Mouse (Mus musculus) heart, postnatal 25 days (tissue): ENCODE results near the gene Rcsd1. TPM values are rescaled to one million over a fixed set of nuclear protein-coding genes. Genes with fewer than 3 reads are reported as not detected.

Experiments
- DNase-seq: peaks from one replicate; pipeline ENCODE4 v3.0.0; 2022; ENCODE audit warnings: low spot score
- intact Hi-C: fragments of 180-260 bp; cut with DNase I; formaldehyde crosslinking; loops from one replicate; pipeline ENCODE4 v1.15.1; 2025
- total RNA-seq, 2 experiments: library from RNA; stranded (reverse); gene quantifications; 2 replicates each; pipeline ENCODE4 v1.2.3; 2021

The Rcsd1 gene
- total RNA-seq, 2 experiments from 2014 or later, result 79.6 to 81.5 TPM

DNA sequence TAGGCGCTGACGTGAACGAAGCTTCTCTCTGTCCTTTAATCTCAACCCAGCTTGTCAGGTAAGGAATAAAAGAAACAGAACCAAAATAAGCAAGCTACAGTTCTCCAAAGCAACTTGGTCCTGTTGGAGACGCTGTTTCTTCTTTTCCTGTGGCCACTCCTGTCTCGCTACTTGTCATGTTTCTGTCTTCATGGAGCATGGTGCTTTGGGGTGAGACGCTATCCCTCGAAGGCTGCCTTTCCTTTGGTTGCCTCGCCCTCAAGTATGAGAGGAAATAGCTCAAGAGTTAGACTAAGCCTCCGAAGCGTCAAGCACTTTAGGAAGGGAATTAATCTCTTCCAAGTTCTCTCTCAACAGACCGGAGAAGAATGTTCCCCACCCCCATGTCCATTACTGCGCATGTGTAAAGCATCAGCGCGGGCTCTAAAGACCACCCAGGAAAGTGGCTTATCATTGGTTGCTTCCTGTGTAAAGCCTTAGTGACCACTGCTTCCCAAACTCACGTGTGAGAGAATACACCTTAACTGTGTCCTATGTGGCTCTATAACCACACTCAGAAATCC lies 9.1 kb upstream of the Rcsd1 start:
- intact Hi-C loops, result no loop called here
- no peak for DNase-seq

DNA sequence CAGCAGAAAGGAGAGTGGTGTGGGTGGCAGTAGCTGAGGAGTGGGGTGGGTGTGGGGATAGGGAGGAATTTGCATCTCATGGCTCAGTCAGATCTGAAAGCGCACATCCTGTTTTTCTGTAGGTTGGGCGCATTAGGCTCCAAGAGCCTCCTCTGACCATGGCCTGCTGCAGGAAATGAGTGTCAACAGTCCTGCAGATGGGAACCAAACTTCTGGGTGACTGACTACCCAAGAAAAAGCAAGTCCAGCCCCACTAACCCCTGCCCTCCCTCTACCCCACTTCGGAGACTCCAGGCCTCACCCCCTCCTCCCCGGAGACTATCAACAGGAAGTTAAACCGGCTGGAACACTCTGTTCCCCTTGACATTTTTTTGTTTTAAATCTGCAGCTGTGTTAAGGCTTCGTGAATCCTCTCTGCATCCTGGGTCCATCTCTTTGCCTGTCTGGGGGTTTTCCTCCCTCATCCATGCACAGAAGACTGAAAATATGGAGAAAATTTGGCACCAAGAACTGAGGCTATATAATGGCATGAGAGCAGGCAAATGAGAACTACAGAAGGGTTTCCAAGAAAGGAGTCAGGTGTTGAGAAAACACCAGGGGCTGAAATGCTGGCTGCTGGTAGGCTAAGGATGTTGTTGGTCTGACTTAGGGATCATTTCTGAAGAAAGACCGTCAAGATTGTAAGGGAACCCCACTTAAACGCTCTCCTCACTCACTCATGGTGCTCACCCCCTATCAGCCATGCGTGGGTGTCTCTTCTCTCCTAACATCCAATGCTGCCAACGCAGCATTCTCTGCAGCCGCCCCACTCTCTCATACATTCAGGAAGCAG lies 8.4 kb upstream of the Rcsd1 start:
- intact Hi-C loops, result no loop called here
- DNase-seq, result peak; percentile 84

DNA sequence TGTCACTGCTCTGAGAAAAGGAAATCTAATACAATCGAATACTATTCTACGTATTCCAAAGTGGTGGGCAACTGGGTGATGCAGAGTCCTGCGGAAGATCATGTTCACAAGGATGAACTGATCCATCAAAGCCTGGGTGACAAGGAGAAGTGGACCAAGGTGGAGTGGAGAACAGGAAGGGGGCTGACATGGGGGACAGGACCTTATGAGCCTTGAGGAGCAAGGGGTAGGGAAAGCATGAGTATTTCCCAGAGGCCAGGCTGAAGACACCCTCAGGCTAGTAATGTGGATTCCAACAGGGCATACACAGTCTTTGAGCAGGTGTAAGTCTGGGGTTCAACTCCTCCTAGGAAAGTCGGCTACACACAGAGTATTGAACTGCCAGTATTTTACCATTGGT lies 6.9 kb upstream of the Rcsd1 start:
- intact Hi-C loops, result no loop called here
- no peak for DNase-seq

DNA sequence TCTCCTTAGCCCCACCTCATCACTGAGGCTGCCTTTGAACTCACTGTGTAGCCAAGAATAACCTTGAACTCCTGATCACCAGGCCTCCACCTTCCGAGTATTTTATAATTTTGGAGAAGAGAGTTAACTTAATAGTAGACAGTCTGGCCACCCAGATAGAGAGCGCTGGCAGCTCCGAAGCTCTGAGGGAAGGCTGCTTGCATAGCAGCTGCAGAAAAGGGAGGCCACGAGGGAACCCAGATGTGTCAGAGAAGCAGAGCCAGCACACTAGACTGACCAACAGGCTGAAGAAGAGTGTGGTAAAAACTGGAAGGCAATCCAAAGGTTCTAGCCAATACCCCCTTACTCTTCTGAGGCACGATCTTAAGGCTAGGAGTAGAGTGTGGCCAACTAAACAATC lies 4.2 kb upstream of the Rcsd1 start:
- intact Hi-C loops, result no loop called here

DNA sequence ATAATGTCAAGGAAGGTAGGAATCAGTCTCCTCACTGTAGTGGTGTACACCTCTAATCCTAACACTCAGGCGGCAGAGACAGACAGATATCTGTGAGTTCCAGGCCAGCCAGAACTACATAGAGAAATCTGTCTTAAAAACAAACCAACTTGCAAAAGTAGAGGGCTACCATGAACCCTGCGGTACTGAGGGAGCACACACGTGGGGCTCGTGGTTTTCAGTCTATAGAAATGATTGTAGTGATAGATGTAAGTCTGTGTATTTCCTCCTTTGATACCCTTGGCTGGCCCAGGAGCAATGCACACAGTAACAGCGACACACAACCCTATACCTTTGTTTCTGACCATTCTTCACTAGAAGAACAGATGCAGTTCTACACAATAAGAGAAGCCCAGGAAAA lies 2.4 kb upstream of the Rcsd1 start:
- intact Hi-C loops, result no loop called here

More for the DNA sequence above, 4.2 kb upstream of the Rcsd1 start:
- no peak for DNase-seq

DNA sequence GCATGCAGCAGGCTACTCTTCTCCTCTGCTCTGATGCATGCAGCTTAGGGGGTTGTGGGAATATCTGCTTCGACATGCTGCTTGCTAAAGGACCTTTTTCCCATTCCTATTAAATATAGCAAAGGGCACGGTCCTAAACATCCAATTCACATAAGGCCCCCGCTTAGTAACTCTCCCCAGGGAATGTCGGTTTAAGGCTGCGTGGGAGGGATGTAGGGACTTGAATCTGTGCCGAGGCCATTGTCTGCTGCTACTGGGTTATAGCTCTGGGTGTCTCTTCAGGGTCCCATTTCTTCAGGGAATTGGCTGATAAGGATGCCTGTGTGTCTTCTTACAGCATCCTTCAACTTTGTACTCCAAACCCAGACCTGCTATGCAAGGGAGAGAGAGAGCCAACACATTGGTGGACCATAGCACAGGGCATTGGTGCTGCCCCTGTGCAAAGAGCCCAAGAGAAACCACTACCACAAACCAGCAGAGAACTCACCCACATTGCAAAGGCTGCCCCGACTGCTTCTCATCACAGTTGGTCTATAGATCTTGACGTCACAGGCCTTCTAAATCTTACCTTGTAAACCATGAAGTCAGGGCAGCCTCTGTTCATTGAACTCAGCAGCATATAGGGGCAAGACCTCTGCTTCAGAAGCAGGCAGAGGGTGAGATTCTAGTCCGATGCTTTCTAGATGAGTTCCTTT lies 724 bp downstream of the Rcsd1 start:
- intact Hi-C loops, result loop anchor here (2.0 kb wide), 1 partner anchor 48 kb away; no protein-coding TSS in a partner anchor
- no peak for DNase-seq

More for the DNA sequence above, 2.4 kb upstream of the Rcsd1 start:
- no peak for DNase-seq

DNA sequence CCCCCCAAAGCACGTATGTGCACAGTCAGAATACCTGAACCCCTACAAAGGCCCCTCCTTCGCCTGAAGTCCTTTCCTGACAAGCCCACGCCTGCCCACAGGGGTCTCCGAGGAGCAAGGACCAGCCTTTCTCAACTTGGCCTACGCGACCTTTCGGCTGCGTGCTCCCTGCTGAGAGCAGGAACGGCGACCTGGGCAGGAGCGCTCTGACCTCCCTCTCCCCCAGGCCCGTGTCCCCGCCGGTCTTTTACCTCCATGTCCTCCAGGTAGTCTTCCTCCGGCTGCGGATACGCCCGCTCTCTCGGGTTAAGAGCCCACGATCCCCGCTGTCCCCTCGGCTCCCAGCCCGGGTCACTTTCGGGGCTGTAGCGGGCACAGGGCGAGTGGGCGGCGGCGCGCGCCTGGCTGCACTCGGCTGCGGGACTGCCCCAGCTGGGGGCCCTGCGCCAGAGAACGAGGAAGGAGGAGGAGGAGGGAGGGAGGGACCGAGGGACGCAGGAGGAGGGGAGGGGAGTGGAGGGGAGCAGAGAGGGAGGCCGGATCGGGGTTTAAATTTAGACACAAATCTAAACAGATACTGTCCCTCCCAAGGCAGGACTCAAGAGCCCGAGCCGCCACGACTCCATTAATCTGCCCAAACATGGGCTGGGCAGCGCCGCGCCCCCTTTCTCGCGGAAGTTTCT lies 1.8 kb downstream of the Rcsd1 start:
- intact Hi-C loops, result loop anchor here (2.0 kb wide), 2 partner anchors 15 to 47 kb away; no protein-coding TSS in a partner anchor
- peak; percentile 78 for DNase-seq

DNA sequence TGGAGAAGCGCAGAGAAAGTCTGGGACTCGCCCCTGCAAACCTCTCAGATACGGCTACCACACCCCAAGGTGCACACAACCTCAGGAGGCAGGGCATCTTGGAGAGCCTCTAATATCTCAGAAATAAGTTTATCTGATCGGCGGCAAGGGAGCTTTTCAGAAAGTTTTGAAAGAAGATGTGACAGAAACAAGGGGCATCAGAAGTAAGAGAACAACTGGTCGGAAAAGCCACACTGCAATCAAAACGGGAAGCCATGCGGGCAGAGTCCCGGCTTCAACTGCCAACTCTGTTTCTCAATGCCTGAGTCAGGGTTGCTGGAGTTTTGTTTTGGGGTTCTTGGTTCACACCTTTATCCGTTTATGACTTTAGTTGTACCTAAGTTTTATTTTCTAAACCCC lies 2.3 kb downstream of the Rcsd1 start:
- no peak for DNase-seq
- intact Hi-C loops, result loop anchor here (2.0 kb wide), 1 partner anchor 14 kb away; no protein-coding TSS in a partner anchor

DNA sequence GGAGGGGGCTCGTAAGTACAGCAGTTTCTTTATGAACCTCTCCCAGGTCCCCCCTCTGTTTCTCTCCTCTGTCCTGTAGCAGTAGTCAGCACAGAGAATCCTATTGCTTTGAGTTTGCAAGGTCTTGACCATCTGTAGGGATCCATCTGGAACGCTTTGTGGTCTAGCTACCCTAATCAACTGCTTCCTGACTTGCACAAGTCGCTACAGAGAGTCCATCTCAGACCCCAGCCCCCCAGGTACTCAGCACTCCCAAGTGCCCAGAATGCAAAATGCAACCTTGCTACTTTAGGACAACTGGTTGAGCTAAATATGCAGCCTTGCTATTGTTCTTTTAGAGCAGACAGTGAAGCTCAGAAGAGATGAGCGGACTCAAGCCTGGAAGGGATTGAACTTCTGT lies 3.1 kb downstream of the Rcsd1 start:
- no peak for DNase-seq

DNA sequence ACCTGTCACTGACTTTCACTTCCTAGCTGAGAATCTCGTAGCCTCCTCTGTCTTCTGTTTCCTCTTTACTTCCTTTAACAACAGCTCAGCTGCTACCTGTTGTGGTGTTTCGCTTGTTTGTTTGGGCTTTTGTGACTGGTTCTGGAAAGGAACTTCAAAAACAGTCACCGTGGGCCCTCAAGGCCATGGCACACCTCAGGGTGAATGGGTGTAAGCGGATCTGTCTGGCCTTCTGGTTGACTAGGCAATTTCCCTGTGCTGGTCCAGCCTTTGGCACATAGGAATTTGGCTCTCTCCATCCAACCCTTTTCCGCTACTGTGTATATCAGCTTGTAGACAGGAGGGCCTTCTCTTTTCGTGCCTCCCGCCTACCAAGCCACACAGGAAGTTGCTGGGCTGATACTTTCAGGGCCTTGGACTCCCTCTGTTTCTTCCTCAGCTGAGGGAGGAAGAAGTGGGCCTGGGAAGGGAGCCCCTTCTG lies 3.6 kb downstream of the Rcsd1 start:
- no peak for DNase-seq
- intact Hi-C loops, result loop anchor here (2.0 kb wide), 1 partner anchor 13 kb away; no protein-coding TSS in a partner anchor

More for the DNA sequence above, 3.1 kb downstream of the Rcsd1 start:
- intact Hi-C loops, result loop anchor here (2.0 kb wide), 1 partner anchor 14 kb away; no protein-coding TSS in a partner anchor

DNA sequence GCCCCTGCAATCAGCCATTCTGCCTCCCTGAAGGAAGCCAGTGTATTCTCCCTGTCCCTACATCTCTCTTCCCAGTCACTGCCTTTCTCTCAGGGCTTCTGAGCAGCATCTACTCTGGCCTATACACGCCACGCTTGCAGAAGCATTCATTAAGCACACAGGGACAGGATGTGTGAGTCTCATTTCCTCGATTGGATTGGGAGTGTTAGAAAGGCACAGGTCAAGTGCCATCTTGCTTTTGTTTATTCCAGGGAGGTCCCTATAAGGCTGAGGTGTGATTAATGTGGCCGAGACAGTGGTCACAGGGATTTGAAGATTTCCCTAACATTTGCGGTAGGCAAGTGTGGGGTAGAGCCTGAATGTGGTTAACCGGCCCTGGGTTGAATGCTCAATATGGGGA lies 4.2 kb downstream of the Rcsd1 start:
- intact Hi-C loops, result no loop called here
- DNase-seq, result no peak

DNA sequence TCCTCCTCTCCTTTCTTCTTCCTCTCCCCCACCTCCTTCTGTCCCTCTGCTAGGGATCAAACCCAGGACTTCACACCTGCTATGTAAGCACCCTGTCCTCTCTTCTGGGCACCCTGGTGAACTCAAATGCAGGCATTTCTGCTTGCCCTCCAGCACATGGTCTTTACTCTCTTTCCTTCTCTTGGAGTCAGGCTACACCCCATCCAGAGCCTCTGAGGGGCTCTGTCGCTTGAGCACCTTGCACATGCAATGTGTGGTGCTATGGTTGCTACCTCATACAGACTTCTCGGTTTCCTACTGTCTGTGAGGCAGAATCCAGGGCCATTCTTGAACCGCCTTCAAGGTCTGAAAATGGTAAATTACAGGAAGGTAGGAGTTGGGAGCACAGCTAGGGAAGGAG lies 4.7 kb downstream of the Rcsd1 start:
- no peak for DNase-seq
- intact Hi-C loops, result no loop called here

DNA sequence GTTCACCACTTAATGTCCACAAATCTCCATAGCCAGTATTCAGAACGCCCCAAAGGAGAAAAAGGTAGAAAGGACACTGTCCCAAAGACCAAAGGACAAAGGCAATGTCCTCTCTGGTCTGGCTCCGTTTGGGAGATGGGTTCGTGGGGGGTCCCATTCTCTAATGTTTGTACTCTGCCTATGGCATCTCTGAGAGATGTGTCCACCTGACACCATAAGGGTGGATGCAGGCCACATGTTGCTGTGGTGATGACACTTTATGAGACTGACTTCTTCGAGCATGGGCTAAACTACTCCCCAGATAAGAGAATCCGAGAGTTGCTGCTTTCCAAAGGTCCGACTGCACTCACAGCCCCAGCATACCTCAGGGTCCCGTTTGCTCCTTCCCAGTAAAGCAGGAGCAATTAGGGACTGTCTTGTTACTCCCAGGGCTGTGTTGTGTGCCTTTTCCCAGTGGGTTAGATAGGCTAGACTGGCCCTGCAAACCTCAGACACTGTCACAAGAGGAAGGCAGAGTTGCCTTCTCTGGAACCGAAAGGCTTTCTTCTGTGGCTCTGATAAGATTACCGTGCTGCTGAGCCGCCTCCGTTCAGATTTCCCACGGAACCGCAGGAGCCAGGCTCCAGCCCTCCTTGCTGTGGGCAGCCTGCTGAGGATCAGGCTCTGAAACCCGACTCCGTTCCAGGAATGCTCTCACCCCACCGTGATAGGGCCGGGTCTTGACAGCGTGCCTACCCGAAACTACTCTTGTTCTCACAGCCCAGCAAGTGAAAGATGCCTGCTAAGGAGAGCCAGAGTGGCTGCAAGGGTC lies 7.1 kb downstream of the Rcsd1 start:
- intact Hi-C loops, result no loop called here
- DNase-seq, result no peak

DNA sequence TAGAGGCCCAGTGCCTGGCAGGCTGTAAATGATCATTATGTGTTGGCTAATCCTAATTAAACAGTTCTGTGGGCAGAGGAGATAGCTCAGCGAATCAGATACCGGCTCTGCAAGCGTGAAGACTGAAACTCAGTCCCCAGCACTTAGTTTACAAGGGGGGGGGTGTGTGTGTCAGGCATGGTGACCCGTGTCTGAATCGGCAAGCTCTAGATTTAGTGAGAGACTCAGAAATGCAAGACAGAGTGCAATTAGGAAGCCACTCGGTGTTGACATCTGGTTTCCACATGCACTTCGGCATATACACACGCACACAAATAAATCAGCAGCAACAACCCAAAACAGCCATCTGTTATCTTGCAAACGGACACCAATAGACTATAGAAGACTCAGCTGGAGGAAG lies 8.0 kb downstream of the Rcsd1 start:
- DNase-seq, result no peak
- intact Hi-C loops, result no loop called here

DNA sequence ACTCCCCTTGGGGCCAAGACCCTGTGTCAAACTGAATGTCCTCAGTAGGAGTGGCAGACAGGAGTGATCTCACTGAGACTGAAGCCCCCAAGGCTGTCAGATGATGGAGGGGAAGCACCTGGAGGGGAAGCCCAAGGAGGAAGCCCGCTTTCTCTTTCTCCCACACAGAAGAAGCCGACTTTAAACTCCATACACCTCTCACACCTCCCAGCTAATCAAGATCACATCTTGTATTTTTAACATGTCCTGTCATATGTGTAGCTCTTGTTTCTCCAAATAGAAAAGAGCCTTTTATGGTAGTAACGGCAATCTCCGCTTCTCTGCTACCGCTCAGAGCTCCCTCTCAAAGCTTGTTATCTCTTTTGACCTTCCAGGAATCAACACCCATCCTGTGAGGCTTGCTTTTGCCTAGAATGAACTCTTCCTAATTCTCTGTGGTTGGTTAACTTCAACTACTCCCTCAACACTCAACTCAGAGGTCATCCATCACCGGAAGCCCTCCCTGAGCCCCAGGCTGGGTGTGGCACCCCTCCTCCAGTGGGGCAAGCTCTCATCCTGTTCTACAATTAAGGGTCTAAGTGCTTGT lies 8.5 kb downstream of the Rcsd1 start:
- no peak for DNase-seq
- intact Hi-C loops, result no loop called here

DNA sequence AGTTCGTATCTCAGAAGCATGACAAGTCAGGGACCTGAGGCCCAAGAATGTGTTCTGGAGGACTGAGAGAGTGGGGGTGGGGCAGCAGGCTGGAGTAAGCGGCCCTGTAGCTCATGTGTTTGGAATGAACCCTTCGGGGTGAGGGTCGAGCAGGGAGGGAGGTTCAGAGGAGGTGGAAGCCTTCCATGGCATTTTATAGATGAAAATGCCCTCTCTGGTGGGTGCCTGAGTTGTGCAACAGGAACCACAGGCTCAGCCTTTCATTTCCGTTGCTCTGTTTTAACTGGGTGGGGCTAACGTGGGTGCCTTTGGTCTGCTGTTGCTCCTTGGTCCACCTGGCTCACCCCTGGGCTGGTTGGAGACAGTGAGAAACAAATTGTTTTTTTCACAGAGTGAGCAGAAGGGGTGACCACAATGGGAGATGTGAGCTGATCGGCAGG lies 9.2 kb downstream of the Rcsd1 start:
- intact Hi-C loops, result no loop called here
- DNase-seq, result no peak

DNA sequence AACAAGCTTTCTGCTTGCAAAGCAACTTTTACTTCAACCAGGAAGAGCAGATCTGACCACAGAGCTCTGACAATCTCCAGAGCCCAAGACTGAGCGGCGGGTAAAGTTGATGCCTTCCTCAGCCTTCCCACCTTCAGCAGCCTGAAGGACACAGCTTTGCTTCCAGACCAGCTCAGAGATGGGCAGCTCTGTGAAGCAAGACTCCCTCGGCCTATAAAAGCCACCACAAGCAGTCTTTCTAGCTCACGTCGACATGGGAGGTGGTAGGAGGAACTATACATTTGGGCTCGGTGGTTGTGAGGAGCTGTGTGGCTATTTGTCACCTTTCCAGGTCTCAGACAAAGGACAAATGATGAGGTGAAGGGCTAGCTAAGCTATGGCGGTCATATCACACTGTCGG lies 11.9 kb downstream of the Rcsd1 start:
- intact Hi-C loops, result no loop called here
- no peak for DNase-seq

DNA sequence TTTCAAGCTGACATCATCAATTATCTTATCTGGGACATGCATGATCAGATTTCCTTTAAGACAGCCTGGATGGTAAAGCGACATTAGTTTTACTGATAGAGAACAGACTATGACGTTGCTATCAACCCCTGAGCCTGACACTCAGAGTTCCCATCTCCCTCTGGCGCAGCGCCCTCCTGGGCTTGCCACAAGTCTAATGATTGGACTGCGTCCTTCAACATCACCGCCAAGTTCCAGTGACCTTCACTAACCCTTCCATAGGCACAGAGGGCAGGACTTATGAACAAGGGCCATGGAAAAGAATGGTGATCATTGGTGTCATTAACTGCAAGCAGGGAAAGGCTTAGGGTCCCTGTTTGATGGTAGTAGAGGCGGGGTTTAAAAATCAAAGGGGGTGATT lies 12.7 kb downstream of the Rcsd1 start:
- no peak for DNase-seq
- intact Hi-C loops, result no loop called here

DNA sequence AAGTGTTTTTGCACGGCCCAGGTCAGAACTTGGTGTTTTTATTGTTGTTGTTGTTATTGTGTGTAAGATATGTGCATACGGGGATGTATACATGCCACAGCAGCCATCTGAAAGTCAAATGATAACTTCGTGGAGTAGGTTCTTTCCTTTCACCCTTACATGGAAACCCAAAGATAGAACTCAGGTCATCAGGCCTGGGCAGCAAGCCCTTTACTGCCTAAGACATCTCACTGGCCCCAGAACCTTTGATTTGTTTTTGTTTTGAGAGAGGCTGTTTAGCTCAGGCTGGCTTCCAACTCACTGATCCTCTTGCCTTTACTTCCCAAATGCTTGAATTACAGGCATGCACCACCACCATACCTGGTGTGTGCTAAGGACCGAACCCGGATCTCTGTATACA lies 13.5 kb downstream of the Rcsd1 start:
- intact Hi-C loops, result no loop called here
- DNase-seq, result no peak
